Mouse (Mus musculus) megakaryocyte, embryonic 14.5 days (primary cell): Measurements from ENCODE around the gene Rin2. TPM values are rescaled to one million over a fixed set of nuclear protein-coding genes. Genes with fewer than 3 reads are reported as not detected.

Source experiments
- H3K27me3 ChIP-seq: replicated peaks from 2 replicates; pipeline ENCODE3; 2012; ENCODE audit warnings: inconsistent platforms
- H3K36me3 ChIP-seq: replicated peaks from 2 replicates; pipeline ENCODE3; 2012; ENCODE audit warnings: low read length, inconsistent platforms, mixed read lengths
- H3K4me1 ChIP-seq: 2 replicates; pipeline ENCODE4 v1.6.1; 2012; ENCODE audit warnings: inconsistent platforms
- H3K4me3 ChIP-seq: replicated peaks from 2 replicates; pipeline ENCODE3; 2012; ENCODE audit warnings: moderate library complexity, mild to moderate bottlenecking, inconsistent platforms
- H3K9me3 ChIP-seq: 2 replicates; pipeline ENCODE4 v1.6.1; 2012; ENCODE audit warnings: inconsistent platforms
- FLI1 ChIP-seq: IDR thresholded peaks from 2 replicates; pipeline ENCODE4 v1.6.1; 2012; ENCODE audit warnings: low read length, inconsistent platforms, mixed read lengths
- GATA1 ChIP-seq: IDR thresholded peaks from 3 replicates; pipeline ENCODE4 v1.6.1; 2012; ENCODE audit warnings: mixed read lengths, low read length, inconsistent platforms, borderline replicate concordance
- polyA plus RNA-seq: library from polyadenylated mRNA; stranded (reverse); fragments of >175 nt; gene quantifications from 2 replicates; pipeline ENCODE4 v1.2.3, GENCODE M21; 2012; ENCODE audit warnings: low replicate concordance; ENCODE audit not compliant: insufficient read depth

The Rin2 gene
- polyA plus RNA-seq, 1 experiment = 1.1 TPM

GRCm38 (mm10) chr2:145682924-145683323 is 7.9 kb downstream of the Rin2 start:
- Histone ChIP-seq H3K4me1 (no peaks in the 10 kb centered on the region), H3K4me3 (no peak overlapping the region), H3K27me3 (peaks cover 24% of the 10 kb centered on the region), H3K36me3 (no peaks in the 10 kb centered on the region), H3K9me3 (0 out of 2 replicates have a peak, but pooled peaks cover under 1% of the 10 kb centered on the region)
- TF ChIP-seq FLI1 (no peak), GATA1 (no peak)

DNA sequence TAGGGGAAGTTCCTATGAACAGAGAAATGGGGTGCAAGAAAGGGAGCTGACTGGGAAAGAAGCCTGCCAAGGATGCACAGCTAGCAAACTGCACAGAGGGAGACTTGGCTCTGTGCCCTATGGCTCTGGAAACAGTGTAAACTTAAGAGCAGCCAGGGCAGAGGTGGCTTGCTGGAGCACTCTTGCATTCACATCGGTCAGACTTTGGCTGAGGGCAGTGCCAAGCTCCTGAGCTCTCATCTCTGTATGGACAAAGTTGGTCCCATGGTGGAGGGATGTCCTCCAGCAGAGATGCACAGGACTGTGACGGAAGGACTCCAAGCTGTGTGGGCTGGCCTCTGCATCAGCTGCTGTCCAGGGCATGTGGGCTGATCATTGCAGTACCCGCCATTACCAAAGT is 8.5 kb downstream of the Rin2 start:
- Histone ChIP-seq H3K4me1 (no peaks in the 10 kb centered on the region), H3K9me3 (no peaks in the 10 kb centered on the region), H3K36me3 (no peaks in the 10 kb centered on the region), H3K4me3 (no peak overlapping the region), H3K27me3 (peaks cover 20% of the 10 kb centered on the region)
- TF ChIP-seq FLI1 = no peak
- TF ChIP-seq GATA1 = no peak

GRCm38 (mm10) chr2:145684151-145684550 is 9.1 kb downstream of the Rin2 start:
- H3K9me3 ChIP-seq = no peaks in the 10 kb centered on the region
- no peaks in the 10 kb centered on the region for H3K36me3 ChIP-seq
- H3K27me3 ChIP-seq = peaks cover 15% of the 10 kb centered on the region
- no peak overlapping the region for H3K4me3 ChIP-seq
- H3K4me1 ChIP-seq = no peaks in the 10 kb centered on the region
- TF ChIP-seq GATA1 (no peak), FLI1 (no peak)

DNA sequence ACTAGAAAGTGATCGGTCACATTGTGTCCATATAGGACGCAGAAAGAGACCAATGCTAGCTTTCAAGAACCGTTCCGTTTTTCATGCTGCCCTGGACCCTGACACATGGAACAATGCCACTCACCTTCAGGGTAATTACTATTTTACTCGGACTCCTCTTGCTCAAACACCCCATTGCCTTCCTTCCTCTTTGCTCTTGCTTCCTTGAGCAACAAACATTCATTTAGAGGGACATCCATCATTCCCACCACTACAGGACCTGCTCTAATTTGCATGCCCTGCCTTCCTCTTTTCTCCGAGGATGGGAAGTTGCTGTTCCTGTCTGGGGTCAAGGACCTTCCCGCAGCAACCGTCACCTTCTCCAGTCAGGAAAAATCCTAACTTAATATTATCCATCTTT is 9.9 kb downstream of the Rin2 start:
- no peak overlapping the region for H3K4me3 ChIP-seq
- TF ChIP-seq FLI1 (no peak), GATA1 (no peak)
- no peaks in the 10 kb centered on the region for H3K36me3 ChIP-seq
- no peaks in the 10 kb centered on the region for H3K4me1 ChIP-seq
- H3K9me3 ChIP-seq = no peaks in the 10 kb centered on the region
- H3K27me3 ChIP-seq = peaks cover 16% of the 10 kb centered on the region

- Histone ChIP-seq H3K9me3 (no peaks in the 10 kb centered on the region), H3K4me3 (no peak overlapping the region), H3K27me3 (peaks cover 9% of the 10 kb centered on the region), H3K4me1 (no peaks in the 10 kb centered on the region), H3K36me3 (no peaks in the 10 kb centered on the region)
- TF ChIP-seq GATA1 = no peak
- no peak for TF ChIP-seq FLI1
Observed at GRCm38 (mm10) chr2:145686017-145686416, 11.0 kb downstream of the Rin2 start.

- Histone ChIP-seq H3K4me3 (no peak overlapping the region), H3K9me3 (no peaks in the 10 kb centered on the region), H3K27me3 (peaks cover 6% of the 10 kb centered on the region), H3K4me1 (no peaks in the 10 kb centered on the region), H3K36me3 (no peaks in the 10 kb centered on the region)
- TF ChIP-seq FLI1 = no peak
- TF ChIP-seq GATA1 = no peak
Observed at GRCm38 (mm10) chr2:145691367-145692009, 16.5 kb downstream of the Rin2 start.

DNA sequence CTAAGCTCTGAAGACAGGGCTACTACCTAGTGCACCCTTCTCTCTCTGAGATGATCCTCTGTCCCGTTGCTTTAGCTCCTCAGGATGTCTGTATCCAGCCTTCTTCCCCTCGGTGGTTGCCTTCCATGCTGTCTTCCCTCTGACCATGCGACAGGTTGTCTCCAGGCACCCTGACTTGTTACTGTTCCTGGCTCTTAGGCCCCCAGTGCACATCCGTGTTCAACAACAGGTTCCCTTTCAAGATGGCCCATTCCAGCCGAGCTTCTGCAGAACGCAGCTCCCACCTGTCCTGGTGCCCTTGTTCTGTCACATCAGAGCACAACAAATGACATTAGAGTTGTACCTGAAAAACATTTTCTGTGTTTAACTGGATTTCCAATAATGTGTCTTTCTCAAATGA is 22.1 kb downstream of the Rin2 start:
- no peak overlapping the region for H3K4me3 ChIP-seq
- H3K4me1 ChIP-seq = peaks cover 8% of the 10 kb centered on the region; the same call in 1 of the 2 replicates
- TF ChIP-seq FLI1 (no peak), GATA1 (no peak)
- peaks cover 9% of the 10 kb centered on the region for H3K27me3 ChIP-seq
- H3K9me3 ChIP-seq = no peaks in the 10 kb centered on the region
- no peaks in the 10 kb centered on the region for H3K36me3 ChIP-seq

- TF ChIP-seq GATA1 = no peak
- TF ChIP-seq FLI1 = no peak
- peaks cover 7% of the 10 kb centered on the region for H3K27me3 ChIP-seq
- H3K9me3 ChIP-seq = no peaks in the 10 kb centered on the region
- H3K36me3 ChIP-seq = no peaks in the 10 kb centered on the region
- no peak overlapping the region for H3K4me3 ChIP-seq
- peaks cover 8% of the 10 kb centered on the region; the same call in 1 of the 2 replicates for H3K4me1 ChIP-seq
Observed at GRCm38 (mm10) chr2:145699414-145700071, 24.5 kb downstream of the Rin2 start.

DNA sequence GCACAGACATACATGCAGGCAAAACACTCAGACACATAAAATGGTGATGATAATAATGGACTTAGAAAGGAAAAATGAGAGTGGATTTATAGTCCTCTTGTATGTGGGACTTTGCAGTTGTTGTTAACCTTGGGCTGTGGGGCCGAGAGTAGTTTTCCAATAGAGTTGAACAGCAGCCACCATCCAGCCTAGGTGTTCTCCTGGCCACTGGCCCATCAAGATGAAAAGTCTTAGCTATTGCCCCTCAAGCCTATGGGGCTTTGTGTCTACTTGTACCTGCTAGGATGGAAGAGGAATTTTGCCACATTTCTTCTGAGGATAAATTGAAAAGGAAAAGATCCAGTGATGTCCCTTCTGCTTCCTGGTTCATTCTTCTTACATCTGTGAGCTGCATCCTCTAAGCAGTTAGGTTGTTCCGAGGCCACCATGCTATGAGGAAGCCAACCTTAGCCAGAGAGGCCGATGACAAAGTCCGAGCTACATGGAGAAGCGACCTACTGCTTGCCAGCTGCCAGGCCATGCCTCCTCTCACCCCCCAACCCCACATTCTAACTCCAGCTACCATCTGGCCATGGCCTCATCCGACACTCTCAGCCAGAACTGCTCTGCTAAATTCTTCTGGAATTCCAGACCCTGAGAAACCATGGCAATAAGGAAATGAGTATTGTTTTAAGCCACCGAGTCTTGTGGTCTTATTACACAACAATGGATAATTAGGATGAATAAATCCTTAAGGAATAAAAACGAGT is 25.4 kb downstream of the Rin2 start:
- H3K9me3 ChIP-seq = no peaks in the 10 kb centered on the region
- H3K36me3 ChIP-seq = no peaks in the 10 kb centered on the region
- H3K4me1 ChIP-seq = peaks cover 8% of the 10 kb centered on the region; the same call in 1 of the 2 replicates
- no peak overlapping the region for H3K4me3 ChIP-seq
- H3K27me3 ChIP-seq = peaks cover 7% of the 10 kb centered on the region
- TF ChIP-seq GATA1 (no peak), FLI1 (no peak)
